Mouse (Mus musculus): ENCODE results near the gene Tmem81. TPM values are rescaled to one million over a fixed set of nuclear protein-coding genes. Genes with fewer than 3 reads are reported as not detected.

Tmem81 gene
- polyA plus RNA-seq, 1 experiment from 2014 or later: 2.2 TPM

DNA sequence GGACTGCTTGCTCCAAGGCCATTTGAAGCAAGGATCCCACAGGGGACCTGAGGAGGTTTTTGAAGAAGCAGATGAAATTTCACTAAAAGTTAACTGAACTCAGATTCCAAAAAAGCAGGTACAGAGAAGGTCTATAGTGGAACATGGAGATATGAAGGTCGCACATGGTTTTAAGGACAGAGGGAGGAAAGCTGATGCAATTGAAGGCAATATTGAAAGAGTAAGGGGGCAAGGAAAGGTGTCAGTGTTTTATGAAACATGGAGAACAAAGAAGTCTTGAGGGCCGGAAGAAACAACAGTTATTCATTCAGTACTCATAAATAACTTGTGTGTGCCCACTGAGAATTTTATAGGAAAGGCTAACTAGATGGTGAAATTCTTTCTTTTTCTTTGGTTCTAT is 24.4 kb upstream of the Tmem81 start:
- 91% methylated on average over 2 of the region's 2 CpGs for whole genome bisulfite sequencing
- ATAC-seq (ENCODE audit: insufficient number of reproducible peaks, insufficient read depth, low FRiP score, low TSS enrichment, low read depth): no peak
- Histone ChIP-seq H3K9ac (replicated peaks) (no peak overlapping the region), H3K9me3 (no peaks in the 10 kb centered on the region), H3K4me2 (no peak overlapping the region), H3K27ac (no peak overlapping the region), H3K36me3 (peaks cover 25% of the 10 kb centered on the region), H3K4me3 (replicated peaks) (no peak overlapping the region), H3K4me1 (replicated peaks) (peaks cover 20% of the 10 kb centered on the region), H3K27me3 (no peaks in the 10 kb centered on the region)

DNA sequence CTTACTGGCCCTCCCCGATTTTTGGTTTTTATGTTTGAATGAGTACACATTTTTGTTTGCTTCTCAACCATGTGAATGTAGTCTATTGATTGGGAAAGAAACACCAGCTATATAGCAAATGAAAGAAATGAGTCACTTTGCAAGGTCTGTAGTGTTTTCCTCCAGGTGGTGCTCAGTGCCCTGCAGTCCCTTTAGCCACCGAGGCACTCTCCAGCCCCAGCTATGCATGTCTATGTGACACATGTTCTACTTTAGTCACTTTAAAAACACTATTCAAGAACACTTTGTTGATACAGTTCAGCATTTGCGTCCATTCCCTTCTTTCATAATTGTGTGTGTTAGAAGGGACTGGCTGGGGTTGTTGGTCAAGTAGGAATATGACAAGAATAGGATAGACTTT is 22.8 kb upstream of the Tmem81 start:
- Histone ChIP-seq H3K4me3 (replicated peaks) (no peak overlapping the region), H3K36me3 (peaks cover 39% of the 10 kb centered on the region), H3K9me3 (no peaks in the 10 kb centered on the region), H3K4me2 (no peak overlapping the region), H3K4me1 (replicated peaks) (peaks cover 16% of the 10 kb centered on the region), H3K9ac (replicated peaks) (no peak overlapping the region), H3K27ac (no peak overlapping the region), H3K27me3 (no peaks in the 10 kb centered on the region)
- WGBS: 85% methylated on average over 3 of the region's 3 CpGs
- no peak for ATAC-seq (ENCODE audit: insufficient number of reproducible peaks, insufficient read depth, low FRiP score, low TSS enrichment, low read depth)

DNA sequence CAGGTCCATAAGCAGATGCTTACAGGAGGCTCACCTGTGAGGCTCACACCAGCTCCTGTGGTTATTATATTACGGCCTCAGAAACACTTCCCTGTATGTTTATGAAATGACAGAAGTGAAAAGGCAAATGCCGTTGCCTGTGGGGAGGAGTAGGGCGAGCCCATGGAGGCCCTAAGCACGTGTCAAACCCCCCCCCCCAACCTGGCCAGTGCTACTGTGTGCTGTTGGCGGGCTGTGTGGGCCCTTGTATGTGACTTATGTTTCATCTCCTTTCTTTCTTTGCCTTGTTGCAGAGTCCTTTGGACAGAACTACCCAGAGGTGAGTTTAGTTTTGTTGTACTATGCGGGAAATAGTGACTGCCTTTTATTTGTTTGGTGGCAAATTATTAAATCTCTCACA is 22.3 kb upstream of the Tmem81 start:
- no peak overlapping the region for H3K9ac ChIP-seq (replicated peaks)
- H3K27me3 ChIP-seq: no peaks in the 10 kb centered on the region
- ATAC-seq (ENCODE audit: insufficient number of reproducible peaks, insufficient read depth, low FRiP score, low TSS enrichment, low read depth): no peak
- no peak overlapping the region for H3K27ac ChIP-seq
- 86% methylated on average over 6 of the region's 6 CpGs for WGBS
- H3K36me3 ChIP-seq: peaks cover 44% of the 10 kb centered on the region
- no peak overlapping the region for H3K4me3 ChIP-seq (replicated peaks)
- H3K9me3 ChIP-seq: no peaks in the 10 kb centered on the region
- no peak overlapping the region for H3K4me2 ChIP-seq
- H3K4me1 ChIP-seq (replicated peaks): peaks cover 11% of the 10 kb centered on the region

DNA sequence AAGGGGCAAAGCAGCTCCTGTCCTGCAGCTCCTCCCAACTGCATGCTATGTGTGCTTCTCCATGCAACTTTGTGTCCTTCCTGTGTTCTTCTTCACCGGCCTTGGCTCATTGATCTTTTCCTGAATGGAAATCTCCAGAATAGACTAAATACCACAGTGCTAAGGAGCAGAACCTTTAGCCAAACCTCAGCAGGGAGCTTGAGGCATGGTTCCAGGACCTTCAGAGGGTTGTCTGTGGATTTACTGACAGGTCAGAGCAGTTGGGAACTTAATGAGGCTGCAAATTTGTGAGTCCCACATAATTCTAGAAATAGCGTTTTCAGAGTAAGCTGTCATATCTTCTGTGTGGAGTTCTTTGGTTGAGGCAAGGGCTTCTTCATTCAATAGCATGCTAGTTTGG is 5.5 kb upstream of the Tmem81 start:
- ATAC-seq (ENCODE audit: insufficient number of reproducible peaks, insufficient read depth, low FRiP score, low TSS enrichment, low read depth): no peak
- no peaks in the 10 kb centered on the region for H3K4me1 ChIP-seq (replicated peaks)
- no peak overlapping the region for H3K4me2 ChIP-seq
- H3K36me3 ChIP-seq: peaks cover 91% of the 10 kb centered on the region
- no peaks in the 10 kb centered on the region for H3K27me3 ChIP-seq
- WGBS: 89% methylated on average over 2 of the region's 2 CpGs
- H3K4me3 ChIP-seq (replicated peaks): no peak overlapping the region
- no peak overlapping the region for H3K9ac ChIP-seq (replicated peaks)
- H3K27ac ChIP-seq: no peak overlapping the region
- H3K9me3 ChIP-seq: no peaks in the 10 kb centered on the region

DNA sequence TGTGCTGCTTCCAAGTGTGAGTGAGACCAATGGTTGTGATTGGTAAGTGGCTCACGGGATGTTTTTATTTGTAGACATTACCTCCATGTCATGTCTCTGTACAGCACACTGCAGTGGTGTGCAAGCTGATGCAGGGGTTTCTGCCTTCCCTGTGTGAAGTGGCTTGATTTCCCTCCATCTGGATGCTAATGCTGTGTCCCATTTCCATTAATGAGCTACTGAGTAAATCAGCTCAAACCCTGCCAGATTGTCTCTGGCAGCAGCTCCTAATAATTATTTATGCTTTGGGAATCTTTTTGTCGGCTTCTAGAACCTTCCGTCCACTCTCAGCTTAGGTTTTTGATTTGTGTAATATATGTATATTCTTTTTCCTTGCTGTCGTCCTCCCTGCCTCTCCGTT is 875 bp upstream of the Tmem81 start:
- Histone ChIP-seq H3K4me1 (replicated peaks) (no peaks in the 10 kb centered on the region), H3K27me3 (no peaks in the 10 kb centered on the region), H3K27ac (no peak overlapping the region), H3K9ac (replicated peaks) (no peak overlapping the region), H3K36me3 (peaks cover 89% of the 10 kb centered on the region), H3K4me2 (no peak overlapping the region), H3K4me3 (replicated peaks) (no peak overlapping the region), H3K9me3 (no peaks in the 10 kb centered on the region)
- WGBS: 91% methylated on average over 5 of the region's 5 CpGs
- no peak for ATAC-seq (ENCODE audit: insufficient number of reproducible peaks, insufficient read depth, low FRiP score, low TSS enrichment, low read depth)

DNA sequence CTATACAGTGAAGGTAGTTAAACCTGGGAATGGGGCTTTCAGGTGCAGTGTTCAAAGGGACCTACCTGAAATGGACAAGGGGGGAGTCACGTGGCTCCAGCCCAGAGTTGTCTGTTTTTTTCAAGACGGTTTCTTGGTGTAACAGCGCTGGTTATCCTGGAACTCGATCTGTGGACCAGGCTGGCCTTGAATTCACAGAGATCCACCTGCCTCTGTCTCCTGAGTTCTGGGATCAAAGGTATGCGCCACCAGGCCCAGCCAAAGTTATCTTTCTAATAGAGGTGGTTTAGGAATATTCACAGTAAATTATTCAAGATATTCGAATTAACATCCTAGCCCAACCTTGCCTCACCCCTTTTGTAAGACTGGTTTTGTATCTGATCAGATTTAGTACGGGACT is 626 bp downstream of the Tmem81 start:
- H3K27ac ChIP-seq: no peak overlapping the region
- ATAC-seq (ENCODE audit: insufficient number of reproducible peaks, insufficient read depth, low FRiP score, low TSS enrichment, low read depth): no peak
- no peaks in the 10 kb centered on the region for H3K9me3 ChIP-seq
- no peaks in the 10 kb centered on the region for H3K27me3 ChIP-seq
- no peak overlapping the region for H3K4me3 ChIP-seq (replicated peaks)
- no peak overlapping the region for H3K4me2 ChIP-seq
- H3K4me1 ChIP-seq (replicated peaks): peaks cover 5% of the 10 kb centered on the region
- H3K9ac ChIP-seq (replicated peaks): no peak overlapping the region
- peaks cover 74% of the 10 kb centered on the region for H3K36me3 ChIP-seq
- 94% methylated on average over 7 of the region's 7 CpGs for WGBS

DNA sequence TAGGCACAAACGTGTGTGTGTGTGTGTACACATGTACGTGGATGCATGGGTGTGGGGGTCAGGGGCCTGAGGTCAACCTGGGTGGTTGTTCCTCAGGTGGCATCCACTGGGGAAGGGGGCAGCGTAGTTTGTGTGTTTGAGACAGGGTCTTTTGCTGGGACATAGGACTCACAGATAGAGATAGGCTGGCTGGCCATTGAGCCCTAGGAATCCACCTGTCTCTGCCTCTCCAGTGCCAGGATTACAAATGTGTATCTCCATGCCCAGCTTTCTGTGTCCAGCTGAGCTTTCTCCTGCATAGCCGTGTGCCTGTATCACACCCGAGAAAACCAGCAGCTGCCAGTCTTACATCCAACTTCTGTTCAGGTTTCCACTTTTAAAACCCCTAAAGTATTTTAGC is 3.7 kb downstream of the Tmem81 start:
- no peak overlapping the region for H3K9ac ChIP-seq (replicated peaks)
- no peak for ATAC-seq (ENCODE audit: insufficient number of reproducible peaks, insufficient read depth, low FRiP score, low TSS enrichment, low read depth)
- no peaks in the 10 kb centered on the region; the same call in 1 of the 2 replicates for H3K27me3 ChIP-seq
- peaks cover 12% of the 10 kb centered on the region for H3K4me1 ChIP-seq (replicated peaks)
- H3K27ac ChIP-seq: no peak overlapping the region
- H3K4me3 ChIP-seq (replicated peaks): no peak overlapping the region
- no peak overlapping the region for H3K4me2 ChIP-seq
- H3K36me3 ChIP-seq: peaks cover 46% of the 10 kb centered on the region
- WGBS: 83% methylated on average over 5 of the region's 5 CpGs
- H3K9me3 ChIP-seq: no peaks in the 10 kb centered on the region

DNA sequence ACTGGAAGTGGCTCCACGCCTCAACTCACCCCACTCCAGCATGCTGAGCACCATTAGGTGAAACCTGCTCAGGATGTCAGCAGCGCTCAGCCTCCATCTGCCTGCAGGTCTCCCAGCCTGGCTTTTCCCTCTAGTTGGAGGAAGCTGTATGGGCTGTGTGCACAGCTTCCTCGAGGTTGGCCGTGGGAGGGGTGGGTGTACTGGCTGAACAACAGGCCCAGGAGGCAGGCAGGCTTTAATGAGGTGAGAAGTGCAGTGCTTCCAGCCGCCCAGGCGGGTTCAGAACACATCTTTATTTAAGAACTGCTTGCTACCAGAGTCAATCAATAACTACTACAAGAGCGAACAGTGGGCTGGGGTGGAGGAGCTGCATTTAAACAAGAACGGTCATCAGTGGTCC is 5.5 kb downstream of the Tmem81 start:
- H3K4me1 ChIP-seq (replicated peaks): peaks cover 12% of the 10 kb centered on the region
- no peaks in the 10 kb centered on the region for H3K9me3 ChIP-seq
- H3K4me3 ChIP-seq (replicated peaks): no peak overlapping the region
- no peak overlapping the region for H3K4me2 ChIP-seq
- ATAC-seq (ENCODE audit: insufficient number of reproducible peaks, insufficient read depth, low FRiP score, low TSS enrichment, low read depth): 0 out of 2 replicates have a peak, but pooled peaks have one; percentile 27
- H3K27me3 ChIP-seq: no peaks in the 10 kb centered on the region; the same call in 1 of the 2 replicates
- 23% methylated on average over 8 of the region's 8 CpGs for WGBS
- H3K36me3 ChIP-seq: peaks cover 28% of the 10 kb centered on the region
- H3K27ac ChIP-seq: peak overlapping the region; percentile 37; the same call in 1 of the 2 replicates
- H3K9ac ChIP-seq (replicated peaks): no peak overlapping the region

DNA sequence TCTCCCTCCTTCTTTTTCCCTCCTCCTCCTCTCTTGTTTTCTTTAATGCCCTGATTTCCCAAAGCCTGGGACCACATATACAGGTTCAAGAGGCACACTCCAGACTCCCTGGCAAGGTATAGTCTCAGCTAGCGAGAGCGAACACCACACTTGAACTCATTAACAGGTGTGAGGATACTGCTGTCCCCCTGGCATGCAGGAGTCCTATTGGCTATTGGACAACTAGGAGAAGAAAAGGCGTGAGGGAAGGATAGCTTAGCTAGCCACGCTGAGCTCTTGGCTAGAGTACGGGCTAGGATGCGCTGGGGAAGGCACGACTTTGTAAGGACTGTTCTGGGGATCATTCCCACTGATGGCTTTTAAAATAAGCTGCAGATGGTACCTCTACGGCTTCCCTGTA is 6.1 kb downstream of the Tmem81 start:
- no peaks in the 10 kb centered on the region; the same call in 1 of the 2 replicates for H3K27me3 ChIP-seq
- no peak overlapping the region for H3K27ac ChIP-seq
- peaks cover 22% of the 10 kb centered on the region for H3K36me3 ChIP-seq
- peaks cover 12% of the 10 kb centered on the region for H3K4me1 ChIP-seq (replicated peaks)
- H3K9ac ChIP-seq (replicated peaks): no peak overlapping the region
- H3K9me3 ChIP-seq: no peaks in the 10 kb centered on the region
- ATAC-seq (ENCODE audit: insufficient number of reproducible peaks, insufficient read depth, low FRiP score, low TSS enrichment, low read depth): no peak
- H3K4me3 ChIP-seq (replicated peaks): no peak overlapping the region
- WGBS: 73% methylated on average over 8 of the region's 8 CpGs
- H3K4me2 ChIP-seq: no peak overlapping the region

DNA sequence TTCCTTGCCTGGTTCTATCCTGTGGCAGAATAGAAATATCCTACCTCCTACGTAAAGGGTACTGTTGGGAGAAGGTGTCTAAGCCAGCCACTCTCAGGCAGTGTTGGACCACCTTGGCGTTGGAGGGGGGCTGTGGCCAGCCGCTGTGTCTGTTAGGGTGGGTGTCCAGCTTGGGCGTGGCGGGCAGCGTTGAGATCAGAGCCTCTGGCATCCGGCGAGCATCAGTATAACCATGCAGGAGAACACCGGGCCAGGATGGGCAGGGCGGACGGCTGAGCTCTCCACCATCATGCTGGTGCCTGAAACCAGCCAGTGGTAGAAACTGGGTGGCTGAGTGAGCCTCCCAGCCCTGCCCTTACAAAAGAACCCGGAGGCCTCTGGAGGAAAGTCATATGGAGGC is 9.3 kb downstream of the Tmem81 start:
- H3K27me3 ChIP-seq: no peaks in the 10 kb centered on the region; the same call in 1 of the 2 replicates
- no peak for ATAC-seq (ENCODE audit: insufficient number of reproducible peaks, insufficient read depth, low FRiP score, low TSS enrichment, low read depth)
- no peak overlapping the region for H3K4me3 ChIP-seq (replicated peaks)
- H3K4me2 ChIP-seq: no peak overlapping the region
- H3K4me1 ChIP-seq (replicated peaks): peaks cover 12% of the 10 kb centered on the region
- H3K27ac ChIP-seq: no peak overlapping the region
- H3K36me3 ChIP-seq: no peaks in the 10 kb centered on the region
- WGBS: 88% methylated on average over 12 of the region's 12 CpGs
- no peak overlapping the region for H3K9ac ChIP-seq (replicated peaks)
- no peaks in the 10 kb centered on the region for H3K9me3 ChIP-seq

DNA sequence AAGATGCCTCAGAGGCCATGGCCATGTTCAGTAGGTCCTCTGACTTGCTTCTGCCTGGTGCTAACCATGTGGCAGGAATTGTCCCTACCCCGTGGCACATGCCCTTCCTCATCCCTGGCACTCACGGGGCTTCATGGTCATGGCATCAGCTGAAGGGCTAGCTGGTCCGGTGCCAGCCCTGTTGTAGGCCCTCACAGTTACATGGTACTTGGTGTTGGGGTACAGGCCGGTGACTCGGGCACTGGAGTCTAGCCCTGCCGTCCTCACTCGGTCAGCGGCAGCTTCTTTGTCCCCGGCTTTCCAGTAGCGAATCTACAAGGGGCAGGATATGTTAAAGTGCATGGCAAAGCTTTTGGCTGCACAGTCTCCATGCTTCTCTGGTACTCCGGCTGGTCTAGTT is 10.7 kb downstream of the Tmem81 start:
- 90% methylated on average over 11 of the region's 11 CpGs for WGBS
- no peak overlapping the region for H3K4me2 ChIP-seq
- H3K4me1 ChIP-seq (replicated peaks): peaks cover 12% of the 10 kb centered on the region
- no peak overlapping the region for H3K4me3 ChIP-seq (replicated peaks)
- no peaks in the 10 kb centered on the region for H3K36me3 ChIP-seq
- H3K27ac ChIP-seq: no peak overlapping the region
- H3K9me3 ChIP-seq: no peaks in the 10 kb centered on the region
- H3K9ac ChIP-seq (replicated peaks): no peak overlapping the region
- ATAC-seq (ENCODE audit: insufficient number of reproducible peaks, insufficient read depth, low FRiP score, low TSS enrichment, low read depth): no peak
- H3K27me3 ChIP-seq: no peaks in the 10 kb centered on the region; the same call in 1 of the 2 replicates

DNA sequence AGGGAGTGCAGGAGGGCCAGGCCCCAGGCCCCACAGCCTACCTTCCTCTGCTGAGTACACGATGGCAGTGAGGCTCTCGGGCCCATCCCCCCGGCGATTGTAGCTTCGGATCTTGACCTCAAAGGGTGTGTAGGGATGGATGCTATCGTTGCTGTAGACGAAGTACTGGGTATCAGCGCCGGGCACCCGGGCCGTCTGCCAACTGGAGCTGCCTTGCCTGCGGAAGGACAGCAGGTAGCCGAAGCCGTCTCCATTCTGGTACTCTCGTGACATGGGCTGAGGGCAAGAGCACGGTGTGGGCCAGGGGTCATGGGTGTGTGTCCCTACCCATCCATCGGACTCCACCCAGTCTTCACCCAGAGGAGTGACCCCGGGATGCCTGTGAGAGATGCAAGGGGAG is 12.6 kb downstream of the Tmem81 start:
- WGBS: 82% methylated on average over 18 of the region's 18 CpGs
- ATAC-seq (ENCODE audit: insufficient number of reproducible peaks, insufficient read depth, low FRiP score, low TSS enrichment, low read depth): no peak
- Histone ChIP-seq H3K27me3 (peaks cover 2% of the 10 kb centered on the region; the same call in 1 of the 2 replicates), H3K9ac (replicated peaks) (no peak overlapping the region), H3K36me3 (no peaks in the 10 kb centered on the region), H3K4me3 (replicated peaks) (no peak overlapping the region), H3K4me1 (replicated peaks) (peaks cover 6% of the 10 kb centered on the region; the same call in 1 of the 2 replicates), H3K9me3 (no peaks in the 10 kb centered on the region), H3K4me2 (no peak overlapping the region), H3K27ac (no peak overlapping the region)

Data from limb, embryonic 12.5 days (tissue).